Mouse (Mus musculus) forebrain, embryonic 14.5 days (tissue): Measurements from ENCODE around the gene Sag. TPM values are rescaled to one million over a fixed set of nuclear protein-coding genes. Genes with fewer than 3 reads are reported as not detected.

ENCODE experiments used
- ATAC-seq: fragments of 200-750 bp; cut with Nextera tagmentation; 2 replicates; pipeline ENCODE4 v1.8.0; 2017; ENCODE audit warnings: mild to moderate bottlenecking, moderate library complexity
- DNase-seq: peaks from one replicate; pipeline ENCODE4 v3.0.0-alpha.2; 2015; ENCODE audit warnings: low spot score
- H3K27ac ChIP-seq: fragments of 300-500 bp; sonication (generic); 2 replicates; pipeline ENCODE4 v1.5.1; 2014; ENCODE audit warnings: low read depth, mild to moderate bottlenecking, control low read depth, low read length, moderate library complexity
- H3K27me3 ChIP-seq: fragments of 300-500 bp; sonication (generic); replicated peaks from 2 replicates; pipeline ENCODE4 v1.6.1; 2014; ENCODE audit warnings: low read length, control low read depth, mixed read lengths; ENCODE audit not compliant: control insufficient read depth, insufficient read depth
- H3K36me3 ChIP-seq: fragments of 300-500 bp; sonication (generic); 2 replicates; pipeline ENCODE4 v1.6.1; 2014; ENCODE audit warnings: low read length, control low read depth; ENCODE audit not compliant: control insufficient read depth, insufficient read depth
- H3K4me1 ChIP-seq: fragments of 300-500 bp; sonication (generic); 2 replicates; pipeline ENCODE4 v1.6.1; 2014; ENCODE audit warnings: antibody characterized with exemption, low read length, control low read depth; ENCODE audit not compliant: control insufficient read depth, insufficient read depth
- H3K4me2 ChIP-seq: fragments of 300-500 bp; sonication (generic); 2 replicates; pipeline ENCODE4 v1.6.1; 2014; ENCODE audit warnings: mild to moderate bottlenecking, control low read depth, low read length
- H3K4me3 ChIP-seq: fragments of 300-500 bp; sonication (generic); 2 replicates; pipeline ENCODE4 v1.5.1; 2014; ENCODE audit warnings: low read depth, low read length, control low read depth
- H3K9ac ChIP-seq: fragments of 300-500 bp; sonication (generic); 2 replicates; pipeline ENCODE4 v1.6.1; 2014; ENCODE audit warnings: mild to moderate bottlenecking, low read length, control low read depth, moderate library complexity
- H3K9me3 ChIP-seq: fragments of 300-500 bp; sonication (generic); replicated peaks from 2 replicates; pipeline ENCODE4 v1.6.1; 2016; ENCODE audit warnings: low read length, control low read depth, mixed read lengths; ENCODE audit not compliant: control insufficient read depth
- WGBS: fragments of 180-500 bp; shearing (Covaris S2); extraction: QIAGEN DNeasy Blood & Tissue Kit; methylation state at CpG from one replicate; pipeline ENCODE4 v1.1.7; 2014; 5-methylcytosine and 5-hydroxymethylcytosine counted together
- polyA plus RNA-seq: library from polyadenylated mRNA; unstranded; fragments of >200 nt; fragmentation: Nextera tagmentation; extraction: Ambion mirVana; gene quantifications from 2 replicates; pipeline ENCODE4 v1.2.1, GENCODE M21; 2014

Sag gene
- polyA plus RNA-seq, 1 experiment from 2014 or later, result 1.0 TPM

DNA sequence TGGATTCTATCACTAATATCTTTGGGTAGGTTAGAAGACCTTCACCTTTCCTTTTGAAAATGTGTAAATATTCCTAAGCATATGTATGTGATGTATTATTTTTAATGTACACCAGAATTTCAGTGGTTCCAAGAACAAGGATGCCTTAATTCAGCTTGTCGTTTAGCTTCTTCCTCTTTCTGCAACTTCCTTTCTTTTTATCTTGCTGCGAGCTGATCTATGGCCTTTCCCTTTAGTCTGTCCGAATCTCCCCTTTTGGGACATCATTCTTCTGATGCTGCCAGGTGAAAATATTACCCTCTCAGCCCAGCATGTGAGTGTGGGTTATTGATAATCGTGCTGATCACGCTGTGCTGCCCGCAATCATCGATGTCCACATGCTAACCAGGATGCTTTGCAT lies 28.6 kb upstream of the Sag start:
- DNase-seq, result no peak
- Histone ChIP-seq H3K4me3 (no peak overlapping the region), H3K9me3 (no peaks in the 10 kb centered on the region), H3K9ac (no peak overlapping the region), H3K27ac (no peak overlapping the region), H3K4me1 (no peaks in the 10 kb centered on the region), H3K36me3 (peaks cover 96% of the 10 kb centered on the region), H3K27me3 (no peaks in the 10 kb centered on the region), H3K4me2 (no peak overlapping the region)
- 95% methylated on average over 7 of the region's 7 CpGs for WGBS
- no peak for ATAC-seq

DNA sequence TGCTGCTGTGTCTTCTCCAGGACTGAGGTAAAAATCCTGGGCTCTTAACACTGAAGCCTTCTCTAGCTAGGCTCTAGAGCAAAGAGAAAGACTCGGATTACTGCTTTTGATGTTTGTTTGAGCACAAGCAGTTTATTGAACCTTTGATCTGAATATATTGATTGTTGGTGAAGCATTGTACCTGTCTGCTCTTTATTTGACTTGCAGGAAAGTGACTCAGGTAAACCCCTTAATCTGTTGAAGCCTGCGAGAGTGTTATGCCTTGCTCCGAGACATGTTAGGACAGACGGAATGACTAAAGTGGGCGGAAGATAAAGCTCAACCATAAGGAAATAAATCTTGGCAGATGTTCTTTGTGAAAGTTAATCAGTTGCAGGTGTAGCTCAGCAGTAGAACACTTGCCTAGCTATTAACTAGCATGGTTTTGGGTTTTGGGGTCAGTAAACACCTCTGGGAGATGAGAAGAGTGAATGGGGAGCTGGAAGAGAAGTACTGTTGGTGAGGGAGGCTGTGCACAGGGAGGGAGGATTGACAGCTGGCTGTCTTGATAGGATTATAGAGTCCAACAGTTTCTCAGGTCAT lies 24.2 kb upstream of the Sag start:
- H3K27me3 ChIP-seq, result no peaks in the 10 kb centered on the region
- no peak overlapping the region for H3K27ac ChIP-seq
- no peaks in the 10 kb centered on the region for H3K9me3 ChIP-seq
- WGBS, result 90% methylated on average over 5 of the region's 5 CpGs
- H3K9ac ChIP-seq, result no peak overlapping the region
- no peak overlapping the region for H3K4me2 ChIP-seq
- ATAC-seq (no peak), DNase-seq (no peak)
- H3K4me3 ChIP-seq, result no peak overlapping the region
- H3K4me1 ChIP-seq, result no peaks in the 10 kb centered on the region
- peaks cover 95% of the 10 kb centered on the region for H3K36me3 ChIP-seq

DNA sequence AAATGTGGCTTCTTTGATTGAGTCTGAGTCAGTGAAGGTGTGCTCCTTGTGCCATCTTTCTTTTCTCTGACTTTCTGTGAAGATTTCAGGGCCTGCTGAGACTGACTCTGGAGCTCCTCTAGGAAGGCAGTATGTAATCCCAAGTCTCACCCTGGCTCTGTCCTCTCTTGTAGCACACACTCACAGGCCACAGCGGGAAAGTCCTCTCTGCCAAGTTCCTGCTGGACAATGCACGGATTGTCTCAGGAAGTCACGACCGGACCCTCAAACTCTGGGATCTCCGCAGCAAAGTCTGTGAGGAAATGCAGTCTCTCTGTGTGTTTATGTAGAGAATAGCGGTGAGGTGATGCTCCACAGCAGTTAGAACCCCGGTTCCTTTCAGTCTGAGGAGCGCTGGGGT lies 17.8 kb upstream of the Sag start:
- Histone ChIP-seq H3K4me3 (no peak overlapping the region), H3K4me1 (no peaks in the 10 kb centered on the region), H3K4me2 (no peak overlapping the region), H3K9ac (no peak overlapping the region), H3K27ac (peak overlapping the region; percentile 27; the same call in 1 of the 2 replicates), H3K36me3 (peaks cover 84% of the 10 kb centered on the region), H3K27me3 (no peaks in the 10 kb centered on the region), H3K9me3 (no peaks in the 10 kb centered on the region)
- DNase-seq, result peak; percentile 1
- WGBS, result 91% methylated on average over 8 of the region's 8 CpGs
- ATAC-seq, result no peak

DNA sequence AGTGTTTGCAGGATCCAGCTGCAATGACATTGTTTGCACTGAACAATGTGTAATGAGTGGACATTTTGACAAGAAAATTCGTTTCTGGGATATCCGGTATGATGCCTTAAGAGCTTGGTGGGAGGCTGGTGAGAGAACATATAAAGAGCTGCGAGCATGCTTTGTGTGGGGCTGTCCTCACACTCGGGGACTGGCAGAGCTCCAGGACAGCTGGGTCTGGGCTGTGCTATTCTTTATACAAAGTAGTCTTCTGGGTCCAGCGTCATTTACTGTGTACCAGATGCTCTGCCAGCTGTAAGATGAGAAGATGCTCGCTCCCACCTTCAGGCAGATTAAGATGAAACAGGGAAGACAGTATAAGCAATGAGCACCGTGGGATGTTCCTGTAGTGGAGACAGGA lies 17.2 kb upstream of the Sag start:
- no peaks in the 10 kb centered on the region for H3K4me1 ChIP-seq
- H3K27me3 ChIP-seq, result no peaks in the 10 kb centered on the region
- H3K27ac ChIP-seq, result 0 out of 2 replicates have a peak overlapping the region, but pooled peaks have one; percentile 14
- ATAC-seq (peak; percentile 52; the same call in 1 of the 2 replicates), DNase-seq (peak; percentile 51)
- WGBS, result 79% methylated on average over 7 of the region's 7 CpGs
- peaks cover 84% of the 10 kb centered on the region for H3K36me3 ChIP-seq
- no peaks in the 10 kb centered on the region for H3K9me3 ChIP-seq
- no peak overlapping the region for H3K4me3 ChIP-seq
- H3K4me2 ChIP-seq, result no peak overlapping the region
- no peak overlapping the region for H3K9ac ChIP-seq

DNA sequence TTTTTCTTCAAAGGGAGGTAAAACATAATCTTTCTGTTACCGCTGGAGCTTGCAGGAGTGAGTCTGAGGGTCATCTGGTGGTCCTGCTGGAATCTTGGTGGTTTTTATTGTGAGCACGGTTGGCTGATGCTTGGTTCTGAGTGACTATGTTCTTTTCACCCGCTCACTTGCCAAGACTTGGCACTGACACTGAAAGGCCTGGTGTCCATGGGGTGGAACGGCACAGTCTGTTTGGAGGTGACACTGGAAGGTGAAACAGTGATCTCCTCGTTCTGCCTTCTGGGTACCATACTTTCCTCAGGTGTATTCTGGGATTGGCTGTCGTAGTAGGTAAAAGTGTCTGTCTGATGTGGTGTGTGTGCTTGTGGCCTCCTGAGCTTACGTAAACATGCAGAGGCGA lies 13.8 kb upstream of the Sag start:
- H3K4me3 ChIP-seq, result no peak overlapping the region
- H3K27me3 ChIP-seq, result no peaks in the 10 kb centered on the region
- peaks cover 80% of the 10 kb centered on the region for H3K36me3 ChIP-seq
- H3K4me1 ChIP-seq, result no peaks in the 10 kb centered on the region
- WGBS, result 94% methylated on average over 8 of the region's 8 CpGs
- ATAC-seq, result no peak
- H3K27ac ChIP-seq, result no peak overlapping the region
- no peak overlapping the region for H3K4me2 ChIP-seq
- H3K9ac ChIP-seq, result no peak overlapping the region
- no peaks in the 10 kb centered on the region for H3K9me3 ChIP-seq
- no peak for DNase-seq

DNA sequence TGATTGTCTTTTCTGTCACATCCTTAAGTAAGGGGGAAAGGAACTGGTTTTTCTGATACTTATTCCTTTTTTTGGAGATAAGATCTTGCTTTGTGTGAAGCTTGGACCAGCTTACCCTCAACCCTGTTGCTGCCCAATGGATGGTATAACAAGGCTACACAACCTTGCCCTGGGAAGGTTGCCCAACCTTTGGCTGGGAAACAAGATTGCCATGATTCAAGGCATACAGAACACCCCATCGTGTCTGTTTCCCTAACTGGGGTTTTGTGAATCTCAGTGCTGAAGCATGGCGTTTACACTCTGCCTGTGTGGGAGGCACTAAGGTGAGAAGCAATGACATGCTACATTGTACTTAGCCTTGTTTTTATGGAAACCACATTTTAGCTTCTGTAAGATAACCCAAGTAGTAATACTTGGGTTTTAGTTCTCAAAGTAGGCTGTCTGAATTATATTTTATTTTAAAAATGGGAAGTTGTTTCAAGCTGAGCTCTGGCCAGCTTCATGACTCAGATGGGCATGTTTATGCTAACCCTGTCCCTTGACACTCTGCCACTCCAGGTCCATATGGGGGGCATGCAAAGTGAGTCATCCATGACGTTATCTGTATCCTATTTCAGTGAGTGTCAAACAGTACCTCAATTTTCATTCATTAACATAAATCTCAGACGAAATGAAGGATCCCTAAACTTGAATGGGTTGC lies 10.9 kb upstream of the Sag start:
- no peak for ATAC-seq
- WGBS, result 86% methylated on average over 4 of the region's 4 CpGs

DNA sequence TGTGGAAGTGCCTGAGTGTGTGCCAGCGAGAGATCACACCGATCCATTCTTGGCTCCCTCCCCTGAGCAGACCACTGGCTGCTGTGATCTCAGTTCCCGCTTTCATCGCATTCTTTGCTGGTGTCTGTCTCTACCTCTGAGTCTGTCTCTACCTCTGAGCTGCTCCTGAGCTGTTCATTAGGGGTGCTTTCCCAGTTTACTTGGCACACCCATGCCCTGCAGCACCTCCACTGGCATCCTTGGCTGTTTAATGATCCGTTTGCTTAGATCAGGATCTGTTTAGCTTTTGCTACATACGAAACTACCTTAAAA lies 10.4 kb upstream of the Sag start:
- peaks cover 55% of the 10 kb centered on the region for H3K36me3 ChIP-seq
- H3K4me2 ChIP-seq, result no peak overlapping the region
- ATAC-seq, result no peak
- no peak overlapping the region for H3K4me3 ChIP-seq
- no peaks in the 10 kb centered on the region for H3K9me3 ChIP-seq
- H3K4me1 ChIP-seq, result no peaks in the 10 kb centered on the region
- 88% methylated on average over 6 of the region's 6 CpGs for WGBS
- H3K27ac ChIP-seq, result no peak overlapping the region
- no peak overlapping the region for H3K9ac ChIP-seq
- no peaks in the 10 kb centered on the region for H3K27me3 ChIP-seq
- no peak for DNase-seq

More for the DNA sequence above, 10.9 kb upstream of the Sag start:
- no peak for DNase-seq
- Histone ChIP-seq H3K4me2 (no peak overlapping the region), H3K27ac (no peak overlapping the region), H3K4me1 (no peaks in the 10 kb centered on the region), H3K27me3 (no peaks in the 10 kb centered on the region), H3K9ac (no peak overlapping the region), H3K4me3 (no peak overlapping the region), H3K36me3 (peaks cover 60% of the 10 kb centered on the region), H3K9me3 (no peaks in the 10 kb centered on the region)

DNA sequence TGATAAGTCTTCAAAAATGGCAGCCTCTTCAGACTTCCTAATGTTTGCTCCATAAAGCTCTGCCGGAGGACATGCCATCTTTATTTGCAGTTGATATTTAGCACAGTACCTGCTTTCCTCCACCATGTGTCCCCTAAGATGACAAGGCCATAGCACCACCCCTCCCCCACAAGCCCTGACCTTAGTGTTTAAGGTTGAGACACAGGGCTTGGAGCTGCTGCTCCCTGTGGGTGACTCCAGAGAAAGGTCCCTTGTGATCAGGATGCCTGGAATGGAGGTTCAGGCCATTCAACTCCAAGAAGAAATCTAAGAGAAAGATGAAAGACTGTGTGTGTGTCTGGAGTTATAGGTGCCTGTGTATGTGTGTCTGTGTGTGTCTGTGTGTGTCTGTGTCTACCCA lies 5.8 kb upstream of the Sag start:
- 88% methylated on average over 1 of the region's 1 CpGs for WGBS
- DNase-seq (no peak), ATAC-seq (no peak)
- Histone ChIP-seq H3K36me3 (peaks cover 19% of the 10 kb centered on the region), H3K4me2 (no peak overlapping the region), H3K4me3 (no peak overlapping the region), H3K27me3 (no peaks in the 10 kb centered on the region), H3K4me1 (no peaks in the 10 kb centered on the region), H3K9me3 (no peaks in the 10 kb centered on the region), H3K9ac (no peak overlapping the region), H3K27ac (no peak overlapping the region)

DNA sequence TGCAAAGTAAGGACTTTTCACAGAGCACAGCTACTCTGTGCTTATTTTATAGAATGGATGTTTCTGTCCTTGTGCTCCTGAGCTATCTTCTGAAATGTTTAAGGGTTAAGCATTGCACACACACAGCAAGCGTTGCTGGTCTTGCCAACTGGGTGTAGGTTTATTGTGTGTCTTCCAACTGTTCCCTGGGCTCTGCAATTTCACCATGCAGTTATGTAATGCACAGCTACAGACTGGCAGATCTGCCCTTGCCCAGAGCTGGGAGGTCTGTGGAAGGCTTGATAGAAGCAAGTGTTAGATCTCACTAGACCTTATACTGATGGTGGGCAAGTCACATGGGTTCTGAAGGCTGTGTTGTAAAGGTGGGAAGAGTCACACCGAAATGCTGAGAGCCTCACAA lies 5.2 kb upstream of the Sag start:
- Histone ChIP-seq H3K27me3 (no peaks in the 10 kb centered on the region), H3K4me2 (no peak overlapping the region), H3K4me1 (no peaks in the 10 kb centered on the region), H3K9ac (no peak overlapping the region), H3K36me3 (peaks cover 13% of the 10 kb centered on the region), H3K27ac (no peak overlapping the region), H3K4me3 (no peak overlapping the region), H3K9me3 (no peaks in the 10 kb centered on the region)
- WGBS, result 89% methylated on average over 2 of the region's 2 CpGs
- no peak for DNase-seq
- no peak for ATAC-seq
